Mouse (Mus musculus) neural tube, embryonic 10.5 days (tissue): ENCODE data around the gene Tmem270.

Experiments
- DNase-seq: peaks from one replicate; pipeline ENCODE4 v3.0.0-alpha.2; 2017; ENCODE audit warnings: low spot score; ENCODE audit errors: extremely low spot score

Tmem270 gene

DNA sequence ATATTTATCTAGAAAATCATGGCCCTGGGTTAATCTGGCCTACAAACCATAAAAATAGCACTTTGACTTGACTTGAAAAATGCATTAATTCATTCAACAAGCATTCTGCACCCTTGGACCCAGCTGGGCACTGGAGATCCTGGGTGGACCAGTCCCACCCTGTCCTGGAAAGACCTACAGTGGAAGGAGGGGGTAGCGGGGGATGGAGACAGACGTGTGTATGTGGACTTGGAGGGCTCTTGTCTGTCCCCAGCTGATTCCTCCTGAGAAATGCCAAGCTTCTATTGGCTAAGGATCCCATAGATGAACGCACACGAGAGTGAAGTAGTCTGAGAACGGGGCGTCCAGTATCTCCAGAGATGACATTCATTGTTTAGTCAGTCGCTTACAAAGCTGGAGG lies 18.0 kb downstream of the Tmem270 start:
- no peak for DNase-seq

DNA sequence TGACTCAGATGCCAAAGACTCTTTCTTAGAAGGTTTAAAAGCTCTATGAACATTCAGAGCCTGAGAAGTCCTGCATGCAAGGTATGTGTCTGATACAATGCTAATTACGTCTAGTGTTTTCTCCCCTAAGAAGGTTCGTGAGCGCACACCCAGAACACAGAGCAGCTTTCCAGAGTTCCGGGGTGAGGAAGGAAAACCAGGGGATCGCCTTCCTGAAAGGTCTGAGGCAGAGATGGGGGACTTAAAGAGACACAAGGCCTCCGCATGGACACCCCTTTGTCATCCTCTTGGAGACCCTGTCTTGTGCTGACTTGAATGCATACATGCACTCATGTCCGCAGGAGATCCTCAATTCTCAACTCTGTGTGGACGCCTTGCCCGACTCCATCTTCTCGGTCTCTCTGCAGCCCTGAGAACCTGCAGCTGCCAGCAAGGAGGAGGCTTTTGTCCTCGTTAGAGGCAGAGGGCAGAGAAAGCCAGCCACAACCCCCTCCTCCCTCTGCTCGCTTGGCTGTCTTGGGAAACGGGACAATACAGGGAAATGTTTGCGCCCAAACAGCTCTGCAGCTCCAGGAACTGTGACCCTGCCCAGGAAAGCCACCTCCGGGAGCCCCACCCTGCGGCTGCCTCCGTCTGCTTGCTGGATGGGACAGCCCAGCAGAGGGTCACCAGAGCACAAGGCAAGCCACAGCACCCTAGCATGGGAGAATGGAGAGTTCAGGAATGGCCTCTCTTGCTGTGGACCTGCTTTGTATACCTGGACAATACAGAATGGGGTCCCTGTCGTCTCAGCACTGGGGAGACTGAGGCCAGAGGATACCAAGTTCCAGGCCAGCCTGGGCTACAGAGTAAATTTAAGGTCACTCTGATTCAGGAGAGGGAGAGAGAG lies 18.8 kb downstream of the Tmem270 start:
- DNase-seq: no peak

DNA sequence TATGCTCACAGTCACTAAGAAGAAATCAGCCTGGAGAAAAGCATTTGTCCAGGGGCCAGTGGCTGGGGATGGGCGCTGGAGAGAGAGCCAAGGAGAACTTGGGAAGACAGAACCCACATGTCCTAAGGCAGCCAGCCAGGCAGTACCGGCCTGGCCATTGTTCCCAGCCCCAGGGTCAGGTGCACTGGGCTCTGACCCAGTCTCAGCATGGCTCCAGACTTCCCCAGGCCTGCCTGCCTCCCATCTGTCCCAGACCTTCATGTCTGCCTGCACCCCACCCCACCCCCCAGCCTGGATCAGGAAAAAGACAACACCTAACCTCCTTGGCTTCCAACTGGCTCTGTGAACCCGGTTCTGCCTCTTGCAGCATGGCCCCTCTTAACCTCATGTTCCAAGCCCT lies 23.5 kb downstream of the Tmem270 start:
- DNase-seq: no peak

DNA sequence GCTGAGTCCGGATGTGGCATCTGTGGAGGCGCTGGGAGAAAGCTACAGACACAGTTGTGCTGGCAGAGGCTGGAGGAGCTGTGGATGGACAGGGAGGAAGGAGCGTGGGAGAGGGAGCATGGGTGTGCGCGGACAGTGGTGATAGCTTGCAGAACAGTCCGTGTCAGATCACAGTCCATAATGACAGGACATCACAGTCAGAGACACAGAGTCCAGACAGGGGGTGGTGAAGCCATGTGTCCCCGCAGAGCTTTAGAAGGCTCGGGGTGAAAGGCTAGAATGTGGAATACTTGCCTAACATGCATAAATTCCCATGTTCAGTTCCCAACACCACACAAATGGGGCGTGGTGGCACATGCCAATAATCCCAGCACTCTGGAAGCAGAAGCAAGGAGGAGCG lies 29.7 kb downstream of the Tmem270 start:
- DNase-seq: no peak

DNA sequence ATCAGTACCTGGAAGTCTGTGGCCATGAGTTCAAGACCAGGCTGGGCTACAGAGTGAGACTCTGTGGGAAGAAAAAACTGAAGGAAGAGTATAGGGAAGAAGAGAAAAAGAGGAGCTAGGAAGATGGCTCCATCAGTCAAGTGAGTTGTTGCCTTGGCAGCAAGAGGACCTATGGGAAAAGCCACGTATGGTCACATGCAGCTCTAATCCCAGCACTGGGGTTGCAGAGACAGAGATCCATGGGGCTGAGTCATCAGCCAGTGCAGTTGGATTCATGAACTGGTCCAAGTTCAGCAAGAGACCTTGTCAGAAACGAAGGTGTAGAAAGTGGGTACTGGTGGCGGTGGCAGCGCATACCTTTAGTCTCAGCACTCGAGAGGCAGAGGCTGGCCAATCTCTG lies 31.3 kb downstream of the Tmem270 start:
- DNase-seq: no peak

DNA sequence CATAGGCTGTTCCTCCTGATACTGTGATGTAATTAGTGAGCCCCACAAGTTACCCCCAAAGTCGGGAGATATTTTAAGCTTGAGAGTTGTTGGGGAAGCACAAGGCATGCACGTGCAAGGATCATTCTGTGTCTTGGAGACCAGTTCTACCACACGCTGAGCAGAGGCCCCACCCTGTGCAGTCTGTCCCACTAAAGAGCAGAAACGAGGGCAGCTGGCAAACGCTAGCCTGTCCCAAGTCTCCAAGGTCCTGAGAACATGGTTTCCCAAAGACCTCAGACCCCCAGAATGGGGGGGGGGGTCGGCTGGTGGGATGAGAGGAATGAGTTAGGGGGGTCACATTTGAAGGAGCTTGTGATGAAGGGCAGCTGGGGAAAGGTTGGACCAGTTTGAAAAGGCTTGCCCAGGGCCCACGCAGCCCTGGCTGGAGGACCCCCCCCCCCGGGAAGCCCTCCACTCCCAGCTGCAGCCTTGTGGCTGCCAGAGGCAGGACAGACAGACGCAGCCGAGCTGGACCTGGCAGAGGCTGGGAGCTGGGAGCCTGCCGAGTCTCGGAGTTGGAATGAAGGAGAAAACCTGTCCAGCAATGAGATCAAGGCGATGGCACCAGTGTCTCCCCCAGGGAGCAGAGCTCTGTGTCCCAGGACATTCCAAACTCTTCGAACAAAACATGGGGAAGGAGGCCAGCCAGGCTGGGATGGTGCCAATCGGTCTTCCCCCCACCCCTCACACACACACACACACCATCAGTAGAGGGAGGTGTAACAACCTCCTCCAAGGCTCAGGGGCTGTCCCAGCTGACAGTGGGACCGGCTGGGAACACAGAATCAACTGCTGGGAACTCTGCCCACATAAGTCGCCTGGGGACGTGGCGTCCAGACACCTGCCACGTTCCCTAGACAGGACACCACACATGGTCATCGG lies 32.3 kb downstream of the Tmem270 start:
- DNase-seq: no peak

DNA sequence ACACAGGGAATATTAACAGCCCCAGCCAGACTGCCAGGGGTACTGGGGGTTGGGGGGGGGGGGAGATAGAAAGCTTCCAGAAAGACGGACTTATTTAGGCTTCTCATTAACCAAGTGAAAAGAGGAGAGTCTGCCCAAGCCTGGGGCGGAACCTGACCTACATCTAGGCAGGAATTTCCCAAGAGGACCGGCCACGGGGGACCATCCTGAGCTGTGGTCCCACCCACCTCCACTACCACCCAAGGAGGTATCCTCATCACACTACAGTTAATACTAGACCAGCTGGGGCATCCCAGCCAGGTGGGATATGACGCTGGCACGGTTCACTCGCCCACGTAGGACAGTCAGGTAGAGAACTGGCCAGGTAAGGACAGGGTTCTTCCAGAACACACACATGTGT lies 33.5 kb downstream of the Tmem270 start:
- DNase-seq: no peak

DNA sequence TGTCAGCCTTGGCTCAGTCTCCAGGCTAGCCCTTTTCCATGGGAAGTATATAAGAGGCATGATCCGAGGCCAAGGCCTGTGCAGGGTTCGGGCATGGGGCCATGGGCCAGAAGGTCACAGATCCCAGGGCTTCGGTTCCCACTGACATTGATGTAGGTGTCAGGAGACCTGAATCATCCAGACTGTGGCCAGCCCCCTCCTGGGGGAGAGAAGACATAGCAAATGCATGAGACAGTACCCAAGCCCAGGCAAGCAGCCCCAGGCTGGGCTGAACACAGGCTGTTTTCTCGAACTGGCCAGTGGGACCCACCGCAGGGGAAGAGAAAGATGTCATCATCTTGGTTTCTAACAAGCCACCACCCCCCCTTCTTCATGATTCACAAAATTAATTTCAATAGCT lies 33.9 kb downstream of the Tmem270 start:
- no peak for DNase-seq

DNA sequence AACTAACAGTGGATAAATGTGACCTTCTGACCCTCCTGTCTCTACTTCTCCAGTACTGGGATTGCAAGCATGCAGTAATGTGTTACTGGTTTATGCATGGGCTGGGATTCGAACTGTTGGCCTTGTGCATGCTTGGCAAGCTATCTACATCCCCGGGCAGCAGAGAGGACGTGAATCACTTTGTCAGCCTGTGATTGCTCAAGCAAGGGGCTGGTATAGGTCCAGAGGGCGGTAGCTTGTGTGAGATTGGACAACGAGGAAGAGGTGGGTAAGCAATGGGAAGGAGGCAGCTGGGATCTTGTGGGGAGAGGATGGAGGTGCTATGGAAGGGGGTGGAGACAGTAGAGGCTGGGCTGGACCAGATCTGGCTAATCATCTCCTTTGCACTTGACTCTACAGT lies 38.0 kb downstream of the Tmem270 start:
- no peak for DNase-seq

DNA sequence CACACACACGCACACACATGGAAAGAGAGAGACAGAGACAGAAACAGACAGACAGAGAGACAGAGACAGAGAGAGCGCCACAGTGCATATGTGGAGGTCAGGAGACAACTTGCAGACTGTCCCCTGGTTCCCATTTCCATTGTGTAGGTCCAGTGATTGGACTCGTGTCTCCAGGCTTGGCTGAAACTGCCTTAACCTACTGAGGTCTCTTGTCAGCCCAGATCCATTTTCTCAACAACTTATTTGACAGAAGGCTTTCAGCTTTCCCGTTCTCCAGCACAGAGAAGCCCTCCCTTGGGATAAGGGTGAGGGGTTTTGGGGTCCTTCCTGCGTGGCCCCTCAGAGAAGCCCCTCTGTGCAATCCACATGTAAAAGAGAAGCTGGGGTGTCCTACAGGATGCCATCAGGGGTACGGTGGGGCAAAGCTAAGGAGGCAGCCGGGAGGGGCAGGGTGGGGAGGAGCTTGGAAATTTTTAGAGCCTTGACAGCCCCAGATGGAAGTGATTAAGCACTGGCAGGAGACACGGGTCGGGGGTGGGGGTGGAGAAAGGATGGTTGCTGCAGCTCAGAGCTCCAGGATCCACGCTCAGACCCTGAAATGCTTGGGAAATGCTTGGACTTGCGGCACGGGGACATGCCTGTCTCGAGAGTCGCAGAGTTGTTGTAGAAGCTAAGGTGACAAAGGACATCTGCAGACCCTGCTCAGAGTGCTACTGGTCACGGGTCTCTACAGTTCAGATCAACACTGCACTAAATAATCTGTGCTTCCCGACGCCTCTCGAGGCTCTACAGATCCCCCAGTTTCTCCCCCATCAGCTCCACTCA lies 39.0 kb downstream of the Tmem270 start:
- DNase-seq: peak; percentile 53

DNA sequence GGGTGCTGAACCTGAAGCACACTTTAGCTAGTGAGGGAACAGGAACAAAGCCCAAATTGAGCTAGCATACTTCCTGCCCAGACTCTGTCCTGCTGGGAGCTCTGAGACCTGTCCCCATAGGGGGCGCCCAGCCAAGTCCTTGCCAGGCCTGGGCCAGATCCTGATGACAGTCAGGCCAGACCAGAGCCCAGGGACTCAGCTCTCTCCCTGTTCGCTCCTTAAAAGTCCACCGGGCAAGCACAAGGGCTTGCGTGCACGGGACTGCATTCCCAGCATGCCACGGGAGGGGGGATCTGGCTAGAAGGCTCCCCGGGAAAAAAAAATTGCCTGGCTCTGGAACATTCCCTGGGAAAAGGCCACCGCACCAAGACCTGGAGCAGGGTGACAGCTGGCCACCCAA lies 41.4 kb downstream of the Tmem270 start:
- peak; percentile 20 for DNase-seq

DNA sequence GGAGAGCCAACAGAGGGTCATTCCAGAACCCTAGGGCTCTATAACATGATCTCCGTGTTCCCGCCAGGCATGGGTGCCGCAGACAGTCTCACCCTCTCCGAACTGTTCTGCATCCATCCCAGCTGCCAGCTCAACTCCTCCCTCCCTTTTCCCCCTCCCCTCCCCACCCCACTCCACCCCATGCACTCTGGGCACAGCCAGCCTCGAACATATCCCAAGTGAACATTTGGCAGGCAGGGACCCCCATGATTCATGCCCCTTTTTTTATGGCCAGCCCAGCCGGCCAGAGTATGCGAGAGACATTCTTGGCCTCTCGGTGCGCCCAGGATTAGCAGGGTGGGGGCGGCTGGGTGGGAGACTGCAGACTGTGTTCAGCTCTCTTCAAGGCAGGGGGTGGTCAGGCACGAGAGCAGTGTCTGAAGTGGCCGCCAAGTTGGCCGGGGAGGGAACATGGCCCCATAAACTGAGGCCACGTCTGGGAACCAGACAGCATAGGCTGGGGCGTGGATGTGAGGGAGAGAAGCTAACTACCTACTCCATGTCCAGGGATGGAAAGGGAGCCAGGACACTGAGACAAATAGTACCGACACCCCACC lies 44.5 kb downstream of the Tmem270 start:
- DNase-seq: no peak

DNA sequence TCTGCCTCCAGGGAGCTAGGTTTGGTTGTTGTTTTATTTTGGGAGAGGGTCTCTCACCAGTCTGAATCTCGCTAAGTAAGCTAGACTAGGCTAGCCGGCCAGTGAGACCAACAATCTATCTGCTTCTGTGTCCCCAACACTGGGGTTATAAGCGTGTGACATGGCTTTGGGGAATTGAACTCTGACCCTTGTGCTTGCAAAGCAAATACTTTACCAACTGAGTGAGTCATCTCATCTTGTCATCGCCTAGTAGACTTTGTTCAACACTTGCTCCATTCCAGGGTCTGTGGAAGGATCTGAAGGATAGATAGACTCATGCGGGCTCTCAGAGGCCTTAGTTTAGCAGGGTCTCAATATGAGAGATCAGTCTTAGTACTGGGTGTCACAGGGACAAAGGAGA lies 47.3 kb downstream of the Tmem270 start:
- DNase-seq: no peak

DNA sequence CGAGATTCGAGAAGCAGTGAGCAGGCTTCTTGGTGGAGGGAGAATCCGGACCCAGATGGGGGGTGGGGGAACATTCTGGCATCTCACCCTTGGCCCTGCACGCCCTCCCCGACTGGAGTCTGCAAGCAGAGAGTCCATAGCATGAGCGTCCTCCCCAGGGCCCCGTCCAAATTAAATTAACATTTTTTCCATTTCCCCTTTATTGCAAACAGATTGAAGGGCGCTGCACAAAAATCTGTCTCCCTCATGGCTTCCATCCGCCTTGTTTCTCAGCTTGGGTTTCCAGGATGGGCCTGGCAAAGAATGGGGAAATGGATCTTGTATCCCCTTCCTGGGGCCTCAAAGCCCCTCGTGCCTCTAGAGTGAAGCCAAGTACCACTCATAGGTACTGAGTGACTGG lies 48.2 kb downstream of the Tmem270 start:
- no peak for DNase-seq

DNA sequence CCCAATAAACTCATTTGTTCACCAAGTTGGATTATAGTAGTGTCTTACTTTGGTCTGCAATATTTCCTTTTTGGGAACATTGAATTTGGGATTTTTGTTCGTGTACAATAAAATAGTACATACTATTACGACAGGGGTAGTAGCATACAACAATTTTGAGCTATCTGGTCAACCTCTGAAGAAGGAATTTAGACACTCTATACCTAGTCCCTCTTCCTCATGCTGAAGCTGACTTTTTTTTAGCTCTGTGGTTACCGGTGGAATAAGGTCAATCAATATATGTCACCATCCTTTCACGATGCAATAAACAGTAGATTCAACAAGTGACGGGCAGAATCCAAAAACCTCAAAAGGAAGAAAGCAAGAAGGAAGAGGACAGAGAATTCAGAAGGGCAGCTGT lies 53.7 kb downstream of the Tmem270 start:
- no peak for DNase-seq
